Mouse (Mus musculus) Muller cell, postnatal 12 days (primary cell): ENCODE data around the gene Oas1h.
"Not testable (repeated sequence)": the region's sequence is repeated elsewhere in the genome, so short reads cannot be mapped to it uniquely, and the experiment has no call there.

ENCODE experiments used
- DNase-seq: peaks from one replicate; pipeline ENCODE4 v3.0.0-alpha.2; 2015; ENCODE audit errors: inconsistent ontology term

Oas1h gene

DNA sequence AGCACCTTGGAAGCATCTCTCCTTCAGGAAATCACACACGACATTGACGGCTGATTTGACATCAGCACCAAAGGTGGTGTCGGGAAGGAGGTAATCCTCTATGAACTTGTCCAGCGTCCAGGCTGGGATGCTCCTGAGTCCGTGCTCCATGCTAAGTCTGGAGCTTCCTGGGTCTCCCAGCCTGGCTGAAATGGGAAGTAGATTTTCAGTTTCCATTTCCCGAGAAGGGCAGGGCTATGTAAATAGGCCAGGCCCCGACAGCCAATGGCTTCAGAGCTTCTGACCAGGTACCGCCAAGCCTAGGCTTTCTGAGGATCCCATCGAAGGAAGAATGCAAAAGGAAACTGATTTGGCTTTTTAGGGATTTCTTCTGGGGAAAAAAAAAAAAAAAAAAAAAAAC, 26.2 kb downstream of the Oas1h start, which contains the start of gene Oas1g:
TSS of gene Oas1g (minus strand) at position 201 of the 400 bp plus-strand sequence.
- not testable (repeated sequence) for DNase-seq

DNA sequence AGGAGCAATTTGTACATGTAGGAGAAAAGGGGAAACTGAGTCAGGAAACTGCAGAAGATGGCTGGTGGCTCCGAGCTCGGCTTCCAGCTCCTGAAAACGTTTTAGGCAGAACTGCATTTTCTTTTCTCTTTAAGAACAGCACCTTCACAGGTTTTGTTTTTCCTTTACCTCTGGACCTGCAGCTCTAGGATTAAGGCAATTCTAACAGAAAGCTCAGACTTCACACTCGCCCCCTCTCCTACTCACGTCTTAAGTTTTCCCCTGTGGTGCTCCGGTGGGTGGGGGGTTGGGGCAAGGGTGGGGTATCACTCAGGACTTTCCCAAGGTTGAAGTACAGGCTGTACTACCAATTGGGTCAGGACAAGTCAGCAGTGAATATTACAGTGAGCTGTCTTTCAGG, 26.6 kb downstream of the Oas1h start:
- no peak for DNase-seq

DNA sequence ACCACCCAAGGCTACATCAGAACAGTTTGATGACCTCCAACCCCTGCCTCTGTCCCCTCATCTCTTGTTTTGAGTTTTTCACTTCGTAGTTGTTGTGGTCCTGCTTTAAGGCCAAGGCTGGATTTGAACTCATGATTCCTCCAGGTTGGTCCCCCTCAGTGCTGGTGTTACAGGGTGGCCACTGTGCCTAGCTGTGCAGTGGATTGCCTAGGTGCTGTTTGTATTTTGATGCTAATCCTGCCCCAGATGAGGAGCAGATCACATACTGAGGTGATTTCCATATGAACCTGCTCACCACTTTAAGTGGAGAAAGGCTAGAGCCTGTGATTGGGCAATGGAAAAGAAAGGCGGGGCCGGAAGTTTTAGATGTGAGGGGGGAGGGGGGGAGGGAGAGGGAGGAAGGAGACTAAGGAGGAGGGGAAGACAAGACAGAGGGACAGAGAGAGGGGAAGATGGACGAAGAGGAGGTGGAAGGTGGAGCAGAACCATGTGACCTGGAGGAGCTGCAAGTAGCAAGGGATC, 27.1 kb downstream of the Oas1h start:
- not testable (repeated sequence) for DNase-seq

DNA sequence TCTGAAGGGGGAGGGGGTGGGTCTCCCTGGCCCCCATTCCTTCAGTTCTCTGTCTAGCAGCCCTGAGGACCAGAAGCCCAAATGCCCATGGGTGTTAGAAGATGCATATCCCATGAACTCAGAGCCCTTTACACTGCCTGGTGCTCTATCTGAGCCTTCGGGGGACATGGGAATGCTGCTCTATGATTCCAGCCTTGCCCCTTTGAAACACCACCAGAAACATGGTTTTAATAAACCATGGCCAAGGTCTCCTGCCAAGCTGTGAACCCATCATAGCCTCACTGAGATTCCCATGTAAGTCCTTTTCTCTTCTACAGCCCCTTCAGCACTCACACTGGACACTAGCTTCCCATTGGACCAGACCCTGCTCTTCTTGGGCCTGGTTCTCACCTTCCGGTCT, 28.8 kb downstream of the Oas1h start:
- no peak for DNase-seq

DNA sequence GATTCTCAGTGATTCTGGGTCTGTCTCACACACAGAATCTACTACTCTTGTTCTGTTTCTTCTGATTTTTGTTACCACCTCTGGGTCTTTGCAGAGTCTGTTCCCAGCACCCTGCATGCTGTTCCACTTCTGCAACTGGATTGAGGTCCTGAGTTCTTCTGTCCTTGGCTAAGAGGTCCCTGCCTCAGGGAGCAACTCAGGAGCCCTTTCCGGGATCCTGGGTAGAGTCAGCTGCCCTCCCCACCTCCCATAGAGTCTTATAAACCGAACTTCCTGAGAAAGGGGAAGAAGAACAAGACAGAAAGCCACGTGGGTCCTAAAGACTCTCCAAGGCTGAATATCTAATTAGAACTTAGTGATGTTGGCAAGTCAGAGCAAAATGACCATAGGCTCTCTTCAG, 29.8 kb downstream of the Oas1h start:
- DNase-seq: no peak

DNA sequence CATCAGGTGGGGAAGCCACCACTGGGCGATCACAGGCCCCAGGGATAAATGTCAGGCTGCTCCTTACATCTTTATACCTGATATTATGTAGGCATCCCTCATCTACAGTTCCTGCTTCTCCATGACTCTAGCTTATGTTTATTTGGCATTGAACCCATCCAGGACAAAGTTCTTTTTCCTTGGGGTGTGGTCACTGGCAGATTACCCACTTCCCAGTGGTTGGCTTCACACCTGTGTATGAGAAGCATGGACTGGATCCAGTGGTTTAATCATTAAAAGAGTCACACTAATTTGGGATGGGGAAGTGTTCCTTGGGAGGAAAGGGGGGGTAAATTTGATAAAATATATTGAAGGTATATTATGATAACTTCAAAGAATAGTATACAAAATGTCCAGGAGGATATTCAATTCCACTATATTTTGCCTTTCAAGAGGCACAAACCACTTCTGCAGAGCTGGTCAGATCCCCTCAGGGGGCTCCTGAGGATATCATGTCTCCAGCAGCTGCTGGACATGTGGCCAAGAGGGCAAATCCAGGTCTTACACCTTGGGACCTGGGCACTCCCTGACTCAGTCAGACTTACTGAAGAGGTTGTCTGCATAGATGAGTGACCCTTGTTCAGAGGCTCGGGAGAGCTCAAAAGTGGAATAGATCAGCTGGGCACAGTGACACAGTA, 30.5 kb downstream of the Oas1h start:
- not testable (repeated sequence) for DNase-seq

DNA sequence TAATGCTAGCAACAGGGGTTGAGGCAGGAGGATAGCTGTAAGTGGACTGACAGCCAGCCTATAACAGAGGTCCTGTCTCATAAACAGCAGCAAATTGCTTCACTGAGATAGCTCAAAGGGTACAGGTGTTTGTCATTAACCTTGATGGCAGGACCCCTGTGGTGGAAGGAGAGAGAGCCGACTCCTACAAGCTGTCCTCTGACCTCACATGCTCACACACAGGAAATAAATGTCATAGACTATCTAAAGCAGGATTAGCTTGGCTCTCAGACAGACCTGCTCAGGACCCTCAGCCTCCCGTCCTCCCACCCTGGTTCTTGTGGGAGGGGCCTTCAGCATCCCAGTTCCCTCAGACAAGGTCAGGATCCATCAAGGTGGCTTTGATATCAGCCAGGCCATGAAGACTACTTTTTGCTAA, 31.0 kb downstream of the Oas1h start:
- DNase-seq: no peak

DNA sequence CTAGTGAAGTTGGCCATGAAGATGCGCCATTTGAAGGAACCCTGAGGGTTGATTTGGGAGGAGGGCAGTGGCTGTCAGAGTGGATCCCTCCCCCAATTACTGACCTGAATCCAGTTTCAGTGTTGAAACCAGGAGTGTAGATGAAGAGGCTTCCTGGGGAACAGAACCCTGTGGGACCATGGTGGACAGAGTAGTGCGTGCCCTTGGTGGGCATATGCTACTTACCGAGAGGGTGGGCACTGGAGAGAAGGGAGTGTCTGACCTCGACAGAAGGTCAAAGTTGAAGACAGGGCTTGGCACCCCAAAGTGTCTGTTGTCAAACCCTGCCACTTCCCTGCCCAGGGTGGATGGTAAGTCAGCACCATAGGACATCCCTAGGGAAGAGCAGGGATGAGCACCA, 32.6 kb downstream of the Oas1h start:
- DNase-seq: not testable (repeated sequence)

DNA sequence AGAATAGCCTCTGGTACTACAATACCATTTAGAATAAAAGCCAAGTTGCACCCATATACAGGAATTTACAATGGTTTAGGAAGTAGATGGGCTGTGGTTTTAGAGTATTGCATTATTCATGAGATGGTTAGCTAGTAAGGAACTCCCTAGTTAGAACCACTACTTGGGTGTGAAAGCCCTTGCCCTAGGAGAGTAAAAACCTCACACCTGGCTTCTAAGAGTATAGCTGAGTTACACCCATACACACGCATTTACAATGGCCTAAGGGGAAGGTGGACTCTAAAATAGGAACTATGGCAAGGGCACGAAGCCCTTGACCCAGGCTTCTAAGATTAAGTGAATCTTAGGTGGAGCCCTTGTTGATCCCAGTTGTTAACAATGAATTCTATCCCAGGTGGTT, 33.5 kb downstream of the Oas1h start:
- not testable (repeated sequence) for DNase-seq

DNA sequence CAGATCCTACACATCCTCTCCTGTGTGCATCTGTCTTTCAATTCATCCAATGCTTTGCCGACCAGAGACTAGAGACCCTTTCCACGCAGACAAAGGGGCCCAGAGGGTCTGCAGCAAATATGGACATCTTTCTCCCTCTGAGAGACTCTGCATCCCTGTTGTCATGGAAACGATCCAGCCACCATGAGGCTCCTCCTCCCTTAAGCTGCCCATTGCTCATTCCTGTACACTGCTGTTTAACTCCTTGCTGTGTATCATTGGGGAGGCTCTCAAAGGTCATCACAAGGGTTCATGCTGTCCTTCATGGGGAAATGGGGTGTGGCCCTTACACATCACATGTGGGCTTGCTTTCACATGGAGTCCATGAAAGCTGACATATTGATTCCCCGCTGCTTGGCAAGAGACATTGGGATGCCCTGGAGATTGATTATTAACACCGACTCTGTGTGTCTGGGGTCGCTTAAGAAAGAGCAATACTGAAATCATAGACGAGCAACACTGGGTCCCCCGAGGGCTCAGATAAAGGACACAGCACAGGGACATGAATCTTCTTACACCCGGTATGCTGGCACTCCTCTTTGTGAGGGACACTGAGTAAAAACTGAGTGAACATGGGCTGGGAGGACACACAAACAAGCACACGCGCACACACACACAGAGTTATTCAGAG, 34.1 kb downstream of the Oas1h start:
- DNase-seq: no peak

DNA sequence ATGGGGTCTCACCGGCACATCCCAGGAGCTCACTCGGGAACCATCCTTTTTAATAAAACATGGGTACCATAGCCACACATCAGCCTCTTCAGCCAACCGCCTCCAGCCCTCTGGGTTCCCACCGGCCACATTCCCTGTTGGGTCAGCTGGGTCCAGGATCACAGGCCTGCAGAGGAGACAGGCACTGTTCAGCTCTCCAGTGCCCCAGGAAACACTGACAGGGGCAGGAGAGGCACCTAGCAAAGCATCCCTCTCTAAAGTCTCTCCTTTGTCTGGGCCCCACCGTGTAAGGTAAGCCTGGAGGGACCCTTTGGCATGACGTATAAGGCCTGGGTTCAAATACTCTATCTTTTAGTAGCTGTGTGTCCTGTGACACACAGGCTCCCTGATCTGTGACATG, 37.1 kb downstream of the Oas1h start:
- no peak for DNase-seq

DNA sequence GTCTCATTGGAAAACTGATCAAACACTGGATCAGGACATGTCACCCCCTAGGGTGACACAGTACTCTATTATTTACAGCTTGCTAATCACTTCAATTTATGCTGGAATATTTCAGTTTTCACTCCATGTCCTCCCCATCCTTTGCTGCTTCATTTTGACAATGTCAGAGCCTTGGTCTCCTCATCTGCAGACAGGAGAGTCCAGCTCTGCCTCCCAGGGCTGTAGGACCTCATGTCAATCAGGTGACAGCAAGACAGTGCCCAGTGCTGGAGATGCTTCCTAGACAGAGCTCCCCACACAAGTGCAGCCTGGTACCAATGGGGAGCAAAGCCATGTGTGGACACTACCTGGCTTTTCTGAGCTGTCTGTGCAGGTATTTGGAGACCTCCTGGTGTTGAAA, 37.5 kb downstream of the Oas1h start:
- DNase-seq: no peak

DNA sequence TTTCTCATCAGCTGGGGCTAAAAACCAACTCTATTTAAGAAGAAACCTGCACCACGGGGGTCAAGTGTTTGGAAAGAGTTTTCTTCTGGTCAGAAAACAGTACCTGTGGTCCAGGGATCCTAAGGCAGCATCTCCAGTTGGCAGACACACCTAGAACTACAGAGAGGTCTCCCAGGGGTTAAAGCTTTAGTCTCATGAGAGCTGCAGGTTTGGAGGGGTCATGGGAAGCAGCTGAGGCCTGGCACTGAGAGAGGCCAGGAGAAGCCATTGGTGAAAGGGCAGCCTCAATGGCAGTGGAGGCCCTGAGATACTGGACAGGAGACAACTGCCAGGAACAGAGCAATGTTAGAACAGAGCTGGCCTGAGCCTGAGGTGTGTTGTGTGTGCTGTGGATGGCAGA, 39.4 kb downstream of the Oas1h start:
- no peak for DNase-seq

DNA sequence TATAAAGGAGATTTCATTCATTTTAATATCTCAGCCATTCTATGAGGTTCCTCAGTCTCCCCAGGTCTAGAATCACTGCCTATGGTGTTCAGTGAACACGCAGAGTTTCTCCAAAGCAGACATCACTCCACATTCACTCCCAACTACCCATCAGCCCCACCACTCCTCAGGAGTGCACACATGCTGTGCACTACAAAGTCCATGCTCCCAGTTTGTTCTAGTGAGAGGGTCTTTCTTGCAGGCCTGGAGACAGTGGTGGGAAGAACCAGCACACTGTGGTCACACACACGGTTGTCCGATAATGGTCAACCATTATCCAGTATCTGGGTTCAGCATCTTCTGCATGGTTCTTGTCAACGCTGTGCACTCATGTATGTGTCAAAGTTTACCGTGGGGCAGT, 40.8 kb downstream of the Oas1h start:
- DNase-seq: no peak

DNA sequence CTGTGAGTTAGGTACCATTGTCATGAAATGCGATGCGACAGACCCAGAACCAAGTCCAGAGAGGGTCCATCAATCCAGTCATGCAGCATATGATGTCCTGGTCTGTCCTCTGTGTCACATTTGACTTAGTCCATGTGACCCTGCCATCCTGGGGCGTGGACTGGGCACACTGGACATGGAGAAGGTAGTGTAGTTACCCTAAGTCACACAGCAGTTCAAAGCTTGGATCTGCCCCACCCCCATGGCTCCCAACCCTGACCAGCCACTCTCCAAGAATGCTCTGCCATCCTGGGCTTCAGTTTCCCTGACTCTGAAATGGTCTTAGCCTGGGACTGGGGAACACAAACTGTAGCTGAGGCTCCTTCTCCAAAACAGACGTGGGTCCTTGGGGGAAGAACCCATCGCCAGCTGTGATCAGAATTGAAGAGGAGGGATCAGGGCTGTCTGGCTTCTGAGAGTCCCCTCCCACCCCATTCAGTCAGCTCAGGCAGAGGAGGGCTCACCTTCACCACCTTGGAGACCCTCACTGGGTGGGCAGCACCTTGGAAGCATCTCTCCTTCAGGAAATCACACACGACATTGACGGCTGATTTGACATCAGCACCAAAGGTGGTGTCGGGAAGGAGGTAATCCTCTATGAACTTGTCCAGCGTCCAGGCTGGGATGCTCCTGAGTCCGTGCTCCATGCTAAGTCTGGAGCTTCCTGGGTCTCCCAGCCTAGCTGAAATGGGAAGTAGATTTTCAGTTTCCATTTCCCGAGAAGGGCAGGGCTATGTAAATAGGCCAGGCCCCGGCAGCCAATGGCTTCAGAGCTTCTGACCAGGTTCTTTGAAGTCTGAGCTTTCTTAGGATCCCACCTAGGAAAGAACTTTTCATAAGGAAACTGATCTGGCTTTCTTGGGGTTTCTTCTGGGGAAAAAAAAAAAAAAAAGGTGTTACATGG, 45.8 kb downstream of the Oas1h start, which contains the start of gene Oas1a:
TSS of gene Oas1a (minus strand) at position 731 of the 943 bp plus-strand sequence.
- DNase-seq: not testable (repeated sequence)

DNA sequence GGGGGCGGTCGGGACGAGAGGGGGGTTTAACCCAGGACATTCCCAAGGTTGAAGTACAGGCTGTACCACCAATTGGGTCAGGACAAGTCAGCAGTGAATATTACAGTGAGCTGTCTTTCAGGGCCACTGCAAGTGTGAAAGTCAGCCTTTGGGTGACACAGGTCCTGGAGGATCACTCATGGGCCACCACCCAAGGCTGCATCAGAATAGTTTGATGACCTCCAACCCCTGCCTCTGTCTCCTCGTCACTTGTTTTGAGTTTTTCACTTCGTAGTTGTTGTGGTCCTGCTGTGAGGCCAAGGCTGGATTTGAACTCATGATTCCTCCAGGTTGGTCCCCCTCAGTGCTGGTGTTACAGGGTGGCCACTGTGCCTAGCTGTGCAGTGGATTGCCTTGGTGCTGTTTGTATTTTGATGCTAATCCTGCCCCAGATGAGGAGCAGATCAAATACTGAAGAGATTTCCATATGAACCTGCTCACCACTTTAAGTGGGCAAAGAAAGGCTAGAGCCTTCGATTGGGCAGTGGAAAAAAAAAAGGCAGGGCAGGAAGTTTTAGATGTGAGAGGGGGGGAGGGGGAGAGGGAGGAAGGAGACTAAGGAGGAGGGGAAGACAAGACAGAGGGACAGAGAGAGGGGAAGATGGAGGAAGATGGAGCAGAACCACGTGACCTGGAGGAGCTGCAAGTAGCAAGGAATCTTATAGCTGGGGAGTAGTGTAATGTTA, 47.1 kb downstream of the Oas1h start:
- DNase-seq: no peak

DNA sequence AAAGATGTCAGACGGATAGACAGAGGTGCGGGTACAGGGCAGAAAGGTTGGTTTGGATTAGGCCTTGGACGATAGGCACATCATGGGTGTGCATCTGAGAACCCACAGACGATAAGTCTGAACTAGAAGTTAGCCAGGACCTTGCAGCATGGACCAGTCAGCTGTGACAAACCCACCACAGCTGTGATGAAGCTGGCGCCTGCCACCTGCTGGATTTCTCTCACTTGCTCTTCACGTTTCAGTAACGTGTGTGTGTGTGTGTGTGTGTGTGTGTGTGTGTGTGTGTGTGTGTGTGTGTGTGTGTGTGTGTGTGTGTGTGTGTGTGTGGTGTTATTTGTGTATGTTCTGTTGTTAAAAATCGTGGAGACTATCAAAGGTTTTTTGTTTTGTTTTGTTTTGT, 53.0 kb downstream of the Oas1h start, which contains the start of gene Oas1d:
TSS of gene Oas1d (plus strand) at position 333 of the 400 bp plus-strand sequence.
- DNase-seq: not testable (repeated sequence)

DNA sequence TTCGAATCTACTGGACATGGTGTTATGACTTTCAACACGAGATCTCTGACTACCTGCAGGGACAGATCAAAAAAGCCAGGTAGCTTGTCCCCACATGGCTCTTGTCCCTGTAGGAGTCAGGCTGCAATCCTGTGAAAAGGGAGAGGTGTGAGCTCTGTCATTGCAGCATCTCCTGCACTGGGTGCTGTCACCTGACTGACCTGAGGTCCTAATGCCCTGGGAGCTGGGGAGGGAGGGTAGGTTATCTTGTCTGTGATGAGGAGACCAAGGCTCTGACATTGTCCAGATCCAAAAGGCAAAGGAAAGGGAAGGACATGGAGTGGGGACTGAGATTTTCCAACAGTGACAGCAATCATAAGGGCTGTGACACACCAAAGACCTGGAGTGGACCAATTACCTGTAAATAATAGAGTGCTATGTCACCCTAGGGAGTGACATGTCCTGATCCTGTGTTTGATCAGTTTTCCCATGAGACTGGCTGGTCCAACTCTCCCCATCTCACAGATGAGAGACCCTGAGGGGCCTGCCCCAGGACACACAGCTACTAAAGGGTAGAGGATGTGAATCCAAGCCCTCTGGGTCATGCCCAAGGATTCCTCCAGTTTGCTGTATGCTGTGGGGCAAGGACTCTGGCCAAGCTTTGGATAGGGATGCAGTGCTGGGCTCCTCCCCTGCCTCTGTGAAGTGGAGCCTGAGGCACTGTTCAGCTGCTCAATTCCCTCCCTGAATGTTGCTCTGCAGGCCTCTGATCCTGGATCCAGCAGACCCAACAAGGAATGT, 58.1 kb downstream of the Oas1h start:
- DNase-seq: not testable (repeated sequence)

DNA sequence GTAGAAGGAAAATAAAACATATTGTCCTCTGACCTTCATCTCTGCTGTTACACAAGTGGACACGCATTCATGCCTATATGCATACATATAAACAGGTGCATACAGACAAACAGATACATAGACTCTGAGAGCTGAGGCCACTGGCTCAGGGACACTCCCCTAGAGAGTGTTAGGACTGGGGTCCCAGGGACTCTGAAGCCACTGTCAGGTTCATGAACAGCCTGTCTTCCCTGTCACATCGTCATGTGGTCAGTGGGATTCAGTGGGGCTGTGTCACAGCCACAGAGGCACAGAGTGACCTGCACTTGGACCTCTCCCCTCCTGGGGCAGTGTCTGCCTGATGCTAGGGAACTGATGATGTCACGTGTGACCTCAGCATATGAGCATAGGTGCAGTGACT, 59.1 kb downstream of the Oas1h start:
- no peak for DNase-seq
